Mouse (Mus musculus) ES-E14 (cell line): ENCODE measurements around the gene Adcy4.

Source experiments
- HCFC1 ChIP-seq: IDR thresholded peaks from 2 replicates; pipeline ENCODE4 v1.6.1; 2012; ENCODE audit warnings: low read length, inconsistent platforms, borderline replicate concordance; ENCODE audit not compliant: insufficient read depth
- ZNF384 ChIP-seq: IDR thresholded peaks from 2 replicates; pipeline ENCODE4 v1.6.1; 2012; ENCODE audit warnings: low read depth, low read length, inconsistent platforms

DNA sequence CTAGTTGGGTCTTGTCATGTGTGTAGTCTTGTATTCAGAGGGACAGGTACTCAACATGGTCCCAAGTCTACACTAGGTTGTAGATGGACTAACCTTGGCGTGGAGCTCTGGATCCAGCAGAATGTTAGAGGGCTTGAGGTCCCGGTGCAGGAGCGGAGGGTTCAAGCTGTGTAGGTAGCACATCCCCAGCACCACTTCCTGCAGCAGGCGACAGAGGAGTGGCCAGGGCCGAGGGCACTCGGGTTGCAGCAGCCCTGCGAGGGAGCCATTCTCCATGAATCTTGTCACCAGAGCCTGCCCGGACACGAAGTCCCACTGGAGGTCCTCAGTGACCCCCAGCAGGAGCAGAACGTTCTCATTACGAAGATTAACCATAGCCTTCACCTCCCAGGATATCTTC lies 3.8 kb upstream of the Adcy4 start:
- TF ChIP-seq ZNF384 (no peak), HCFC1 (no peak)
